Mouse (Mus musculus) c-Kit-negative CD71-positive TER-119-positive erythroid progenitor cells, embryonic 14.5 days (primary cell): Measurements from ENCODE around the gene Btbd17.

ENCODE experiments used
- DNase-seq: peaks from one replicate; pipeline ENCODE4 v3.0.0-alpha.2; 2013; ENCODE audit warnings: low read depth, low spot score

The Btbd17 gene

DNA sequence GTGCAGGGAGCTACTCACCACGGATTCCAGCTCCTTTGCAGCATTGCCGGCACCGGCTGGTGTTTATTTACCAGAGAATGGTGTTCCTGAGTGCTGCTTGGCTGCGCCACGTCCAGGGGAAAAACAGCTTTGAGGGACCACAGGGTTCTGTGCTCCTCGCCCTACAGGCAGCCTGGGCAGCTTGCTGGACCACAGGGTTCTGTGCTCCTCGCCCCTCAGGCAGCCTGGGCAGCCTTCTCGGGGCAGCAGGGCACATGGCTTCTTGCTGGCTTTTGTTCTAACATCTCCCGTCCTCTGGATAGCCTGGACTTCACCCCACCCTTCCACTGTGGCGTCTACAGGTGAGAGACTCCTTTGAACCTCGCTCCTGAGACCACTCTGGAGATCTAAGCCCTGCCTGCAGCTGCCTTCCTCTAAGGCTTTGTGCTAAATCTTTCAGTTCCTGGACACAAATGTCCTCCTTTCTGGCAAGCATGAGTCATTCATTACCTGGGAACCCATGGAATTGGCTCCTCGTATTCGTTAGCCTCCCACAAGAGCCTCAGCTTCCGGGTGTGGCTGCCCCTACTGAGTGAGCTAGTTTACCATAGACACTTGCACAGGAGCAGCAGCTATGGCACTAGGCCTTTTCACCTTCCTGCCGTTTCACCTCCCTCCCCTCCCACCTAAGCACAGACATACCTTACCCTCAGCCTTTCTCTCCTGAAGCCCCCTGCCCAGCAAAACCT is 7.0 kb upstream of the Btbd17 start:
- no peak for DNase-seq

DNA sequence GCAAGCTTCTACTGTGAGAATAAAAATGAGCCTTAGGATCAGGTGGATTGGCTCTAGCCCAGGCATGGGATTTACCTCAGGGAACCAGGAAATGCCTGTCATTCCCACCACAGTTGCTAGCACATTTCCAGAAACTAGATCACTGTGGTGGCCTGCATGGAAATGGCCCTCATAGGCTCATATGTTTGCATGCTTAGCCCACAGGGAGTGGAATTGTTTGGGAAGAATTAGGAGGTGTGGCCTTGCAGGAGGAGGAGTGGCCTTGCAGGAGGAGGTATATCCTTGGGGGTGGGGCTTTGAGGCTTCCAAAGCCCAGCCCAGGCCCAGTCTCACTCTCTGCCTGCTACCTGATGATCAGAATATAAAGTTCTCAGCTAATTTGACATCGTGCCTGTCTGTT is 6.2 kb upstream of the Btbd17 start:
- DNase-seq: no peak

- DNase-seq: no peak
Observed at GRCm38 (mm10) chr11:114798624-114799023, 2.9 kb upstream of the Btbd17 start, which contains the start of gene Gpr142. Gene Gpr142 (plus strand): TSS chr11:114798924.

GRCm38 (mm10) chr11:114797981-114798380 is 2.2 kb upstream of the Btbd17 start:
- no peak for DNase-seq

DNA sequence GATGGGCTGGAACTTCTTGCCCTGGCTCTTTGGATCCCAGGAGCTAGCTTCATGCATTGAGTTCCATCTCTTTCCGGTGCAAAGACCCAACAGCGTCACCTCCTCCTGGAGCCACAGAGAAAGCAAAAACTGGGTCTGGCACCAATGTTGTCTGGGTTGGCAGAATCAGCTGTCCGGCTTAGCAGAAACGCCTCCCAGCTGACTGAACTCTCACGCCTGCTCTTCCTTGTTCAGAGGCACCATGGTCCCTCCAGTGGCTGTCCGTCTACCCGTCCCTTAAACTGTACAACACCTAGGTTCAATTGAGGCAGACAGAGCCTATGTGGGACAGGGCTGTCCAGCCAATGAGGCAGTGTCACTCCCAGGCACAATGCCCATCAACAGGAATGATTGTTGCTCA is 1.4 kb upstream of the Btbd17 start:
- DNase-seq: no peak

DNA sequence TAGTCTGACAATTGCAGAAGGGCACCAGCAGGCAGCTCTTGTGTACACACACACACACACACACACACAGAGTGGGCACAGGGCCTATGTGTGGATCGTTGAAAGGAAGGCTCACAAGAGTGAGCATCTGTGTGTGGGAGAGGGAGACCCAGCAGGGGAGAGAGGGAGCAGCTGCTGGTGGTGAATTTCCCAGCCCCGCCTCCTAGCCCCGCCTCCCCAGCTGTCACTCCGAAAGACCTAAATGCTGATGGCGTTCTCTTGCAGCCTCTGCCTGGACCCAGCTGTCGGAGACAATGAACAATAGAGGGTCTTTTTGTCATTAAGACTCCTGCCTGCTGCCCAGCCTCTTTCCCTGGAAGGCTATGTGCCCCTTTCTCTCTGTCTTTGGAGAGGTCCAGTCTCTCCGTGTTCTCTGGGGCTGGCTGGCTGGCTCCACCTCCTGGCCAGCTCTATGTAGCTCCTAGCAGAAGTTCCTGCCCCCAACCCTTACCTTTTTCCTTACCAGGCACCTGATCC is 456 bp downstream of the Btbd17 start:
- no peak for DNase-seq

DNA sequence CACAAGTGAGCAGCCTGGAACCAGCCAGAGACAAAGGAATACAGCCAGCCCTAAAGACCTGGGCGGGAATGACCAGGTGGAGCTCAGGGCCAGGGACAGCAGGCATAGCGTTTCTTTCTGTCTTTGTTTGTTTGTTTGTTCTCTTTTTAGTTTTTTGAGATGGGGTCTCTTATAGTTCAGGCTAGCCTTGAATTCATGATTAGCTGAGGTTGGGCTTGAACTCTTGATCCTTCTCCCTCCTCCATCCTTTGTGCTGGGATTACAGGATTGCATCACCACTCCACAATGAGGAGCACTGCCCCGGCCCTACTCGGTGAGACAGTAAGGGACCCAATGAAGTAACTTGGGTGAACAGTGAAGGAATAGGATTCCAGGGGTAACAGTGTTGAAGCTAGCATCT is 1.1 kb downstream of the Btbd17 start:
- DNase-seq: no peak

GRCm38 (mm10) chr11:114793868-114794545 is 1.7 kb downstream of the Btbd17 start:
- DNase-seq: no peak

DNA sequence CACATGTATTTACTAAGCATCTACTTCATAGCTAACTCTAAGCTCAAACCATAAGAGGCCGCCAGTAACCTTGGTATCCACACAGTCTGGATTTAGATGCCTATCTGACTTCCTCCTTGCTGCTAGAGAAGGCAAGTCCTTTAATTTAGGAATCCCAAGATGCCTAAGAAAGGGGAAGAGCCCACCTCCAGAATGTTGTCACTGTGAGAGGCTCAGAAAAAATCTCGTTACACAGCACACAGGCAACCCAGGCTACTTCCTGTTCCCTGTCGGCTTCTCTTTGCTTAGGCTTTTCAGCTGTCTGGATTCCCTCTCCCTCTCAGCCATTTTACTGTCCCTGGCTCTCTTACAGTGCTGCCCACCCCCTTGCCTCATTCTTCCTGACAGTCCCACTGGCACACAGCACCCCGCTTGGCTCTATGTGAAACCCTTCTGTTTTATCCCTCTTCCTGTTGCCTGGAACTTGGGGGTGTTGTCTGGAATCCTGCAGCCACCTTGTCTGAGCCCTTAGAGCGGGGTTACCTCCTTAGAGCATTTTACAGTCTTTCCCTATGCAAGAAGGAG is 2.7 kb downstream of the Btbd17 start:
- DNase-seq: no peak

DNA sequence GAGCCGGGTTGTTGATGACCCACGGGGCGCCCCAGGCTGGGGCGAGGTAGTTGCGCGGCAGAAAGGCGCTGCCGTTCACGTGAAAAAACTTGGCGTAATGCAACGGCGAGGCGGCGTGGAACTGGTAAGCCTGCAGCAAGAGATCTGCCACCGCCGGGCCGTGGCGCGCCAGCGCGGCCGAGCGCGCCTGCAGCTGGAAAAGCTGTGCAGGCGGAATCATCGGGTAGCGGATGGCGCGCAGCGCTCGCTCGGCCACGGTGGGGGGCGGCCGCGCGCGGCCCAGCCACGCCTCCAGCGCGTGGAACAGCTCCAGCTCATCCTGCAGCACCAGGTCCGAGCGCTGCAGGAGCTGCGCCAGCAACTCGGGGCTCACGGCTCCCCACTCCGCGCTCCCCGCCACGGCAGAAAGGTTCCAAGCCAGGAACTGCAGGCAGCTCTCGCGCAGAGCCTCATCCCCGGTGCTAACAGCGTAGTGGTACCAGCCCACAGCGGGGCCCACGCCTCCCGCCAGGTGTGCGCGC is 3.8 kb downstream of the Btbd17 start:
- DNase-seq: no peak

DNA sequence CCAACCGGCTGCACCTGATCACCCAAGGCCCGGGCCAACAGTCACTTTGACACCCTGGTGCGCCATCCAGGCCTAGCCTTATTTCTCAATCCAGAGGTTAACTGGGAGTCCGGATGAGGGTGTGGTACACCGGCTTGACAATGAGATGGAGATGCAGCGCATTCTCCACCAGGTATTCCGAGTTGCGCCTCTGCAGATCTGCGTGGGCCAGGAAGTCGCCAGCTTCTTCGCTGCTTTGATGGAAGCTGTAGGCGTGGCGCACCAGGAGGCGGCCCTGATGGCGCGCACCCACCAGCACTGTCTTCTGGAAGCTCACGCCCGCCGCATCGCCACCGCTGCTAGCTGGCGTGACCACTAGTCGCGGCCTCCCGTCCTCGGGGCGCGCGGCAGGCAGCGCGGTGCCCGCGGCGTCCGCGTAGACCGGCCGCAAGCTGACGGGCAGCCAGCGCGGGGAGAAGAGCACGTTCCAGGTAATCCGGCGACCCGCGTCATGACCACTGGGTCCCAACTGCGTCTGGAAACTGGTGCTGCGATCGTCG is 4.3 kb downstream of the Btbd17 start:
- no peak for DNase-seq

DNA sequence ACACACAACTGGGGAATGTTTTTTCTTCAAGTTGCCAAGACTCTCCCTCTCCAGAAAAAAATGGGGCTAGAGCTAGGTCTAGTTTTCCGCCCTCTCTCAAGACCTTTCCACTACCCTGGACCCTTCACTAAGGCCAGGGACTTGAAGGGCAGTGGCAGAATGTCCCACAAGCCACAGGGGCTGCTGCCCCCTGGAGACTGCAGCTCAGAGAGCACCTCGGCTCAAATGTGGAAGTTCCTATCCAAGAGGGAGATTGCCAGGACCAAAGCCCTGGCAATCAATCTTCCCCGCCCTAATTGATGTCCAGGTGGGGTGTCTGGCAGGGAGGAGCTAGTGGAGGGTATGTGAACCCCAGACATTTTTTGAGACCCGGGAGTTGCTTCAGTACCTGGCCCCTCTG is 4.9 kb downstream of the Btbd17 start:
- DNase-seq: no peak

- DNase-seq: no peak
Observed at GRCm38 (mm10) chr11:114790171-114790570, 5.6 kb downstream of the Btbd17 start.

DNA sequence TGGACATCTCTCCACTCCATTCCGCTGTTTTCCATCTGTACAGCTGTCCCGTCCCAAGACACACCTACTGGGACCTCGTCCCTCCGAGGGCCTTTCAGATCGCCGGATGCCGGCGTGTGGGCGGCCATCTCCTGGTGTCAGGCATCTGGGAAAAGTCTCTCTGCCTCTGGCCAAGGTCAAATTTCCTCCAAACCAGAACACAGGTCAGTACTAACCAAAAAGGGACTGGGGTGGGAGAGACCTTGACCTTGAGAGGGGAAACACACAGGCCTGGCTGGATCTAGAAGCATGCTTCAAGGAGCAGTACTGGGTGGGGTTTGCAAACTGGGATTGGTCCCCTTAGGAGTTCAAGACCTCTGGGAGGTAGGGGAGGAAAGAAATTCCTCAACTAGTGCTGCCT is 6.0 kb downstream of the Btbd17 start:
- DNase-seq: no peak

DNA sequence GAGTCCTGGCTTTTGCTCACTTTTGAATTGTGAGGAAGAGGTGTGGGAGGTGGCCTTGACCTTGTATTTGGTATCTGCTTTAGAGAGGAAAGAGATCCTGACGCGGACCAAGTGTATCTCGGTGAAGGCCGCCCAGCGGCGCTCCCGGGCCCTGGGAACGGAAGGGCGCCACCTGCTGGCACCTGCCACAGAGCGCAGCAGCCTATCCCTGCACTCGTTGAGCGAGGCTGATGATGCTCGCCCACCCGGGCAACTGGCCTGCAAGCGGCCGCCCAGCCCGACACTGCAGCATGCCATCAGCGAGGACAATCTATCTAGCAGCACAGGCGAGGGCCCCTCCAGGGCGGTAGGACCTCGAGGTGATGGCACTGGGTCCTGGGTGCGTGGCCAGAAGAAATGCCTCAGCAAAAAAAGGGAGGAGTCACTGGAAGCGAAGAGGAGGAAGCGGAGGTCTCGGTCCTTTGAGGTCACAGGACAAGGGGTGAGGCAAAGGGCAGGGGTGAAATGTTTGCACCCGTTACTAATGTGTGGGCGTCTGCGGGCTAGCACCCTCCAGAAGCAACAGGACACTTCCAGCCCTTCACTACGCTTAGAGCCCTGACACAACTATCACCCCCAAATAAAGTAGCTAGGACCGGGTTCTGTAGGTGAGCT is 6.6 kb downstream of the Btbd17 start:
- DNase-seq: no peak

DNA sequence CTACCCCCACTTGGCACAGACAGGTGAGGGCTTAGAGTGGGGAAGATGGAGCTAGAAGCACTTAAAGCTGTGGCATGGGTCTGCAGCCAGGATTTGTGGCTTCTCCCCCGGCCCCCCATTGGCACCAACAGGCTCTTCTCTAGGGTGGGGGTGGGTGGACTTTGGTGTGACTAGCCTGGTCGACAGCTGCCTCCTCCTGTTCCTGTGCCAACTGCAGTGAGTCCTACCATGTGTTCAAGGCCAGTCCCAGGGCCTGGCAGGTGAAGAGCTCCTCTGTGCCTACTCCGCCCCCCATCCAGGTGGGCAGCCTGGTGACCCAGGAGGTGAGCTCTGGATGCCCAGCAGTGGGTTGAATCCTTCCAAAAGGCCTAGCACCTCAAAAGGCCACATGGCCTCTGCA is 8.1 kb downstream of the Btbd17 start:
- no peak for DNase-seq

- no peak for DNase-seq
Observed at GRCm38 (mm10) chr11:114786326-114786725, 9.4 kb downstream of the Btbd17 start.

DNA sequence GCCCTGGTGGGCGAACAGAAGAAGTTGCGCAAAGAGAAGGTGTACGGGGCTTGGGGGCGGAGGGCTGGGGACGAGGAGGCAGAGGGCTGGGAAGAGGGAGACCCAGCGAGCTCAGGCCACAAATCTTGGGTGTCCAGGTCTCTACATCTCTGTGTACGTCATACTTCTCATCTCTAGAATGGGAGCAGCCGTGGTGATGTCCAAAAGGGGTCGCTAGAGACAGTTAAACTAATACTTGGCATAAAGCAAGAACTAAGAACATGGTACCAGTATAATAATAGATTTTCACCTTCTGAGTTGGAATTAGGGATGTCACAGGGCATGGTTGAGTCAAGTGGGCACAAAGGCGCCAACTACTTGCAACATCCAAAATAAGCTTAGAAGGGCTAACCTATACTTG is 9.9 kb downstream of the Btbd17 start:
- no peak for DNase-seq

- no peak for DNase-seq
Observed at GRCm38 (mm10) chr11:114780076-114780475, 15.7 kb downstream of the Btbd17 start.

DNA sequence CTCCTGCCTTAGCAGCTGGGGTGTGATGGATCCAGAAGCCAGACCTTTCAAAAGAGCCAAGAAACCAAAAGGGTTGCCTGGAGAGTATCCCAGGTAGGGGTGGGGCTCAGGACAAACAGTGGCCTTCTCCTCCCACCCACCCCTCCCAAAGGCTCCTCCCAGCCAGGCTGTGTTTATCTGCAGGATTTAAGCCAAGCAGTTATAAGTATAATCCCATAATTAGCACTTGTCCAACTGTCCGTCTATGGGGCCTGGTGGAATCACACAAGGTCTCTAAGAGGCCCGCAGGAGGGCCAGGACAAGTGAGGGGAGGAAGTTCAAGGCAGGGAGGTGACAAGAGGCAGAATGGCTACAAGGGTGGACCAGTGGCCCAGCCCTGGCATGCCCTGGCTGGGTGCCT is 23.8 kb downstream of the Btbd17 start:
- DNase-seq: no peak

DNA sequence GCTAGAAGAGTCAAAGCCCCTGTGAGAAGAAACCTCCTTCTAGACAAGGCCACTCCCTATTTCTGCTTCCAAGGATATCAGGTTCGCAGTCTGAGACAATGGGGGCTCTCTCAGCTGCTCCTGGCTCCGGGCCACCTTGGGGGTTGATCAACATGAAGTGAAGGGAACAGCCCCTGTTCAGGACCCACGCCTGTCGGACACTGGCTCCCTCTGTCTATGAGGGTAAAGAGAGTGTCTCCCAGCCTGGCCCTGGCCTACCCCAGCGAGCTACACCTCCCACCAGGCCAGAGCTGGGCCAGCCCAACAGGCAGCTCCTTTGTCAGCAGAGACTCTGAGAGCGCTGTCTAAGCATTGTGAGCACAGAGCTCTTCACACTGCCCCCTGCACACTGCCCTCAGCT is 25.8 kb downstream of the Btbd17 start:
- no peak for DNase-seq
